Mouse (Mus musculus) limb, embryonic 11.5 days (tissue): Measurements from ENCODE around the gene Arxes2. TPM values are rescaled to one million over a fixed set of nuclear protein-coding genes. Genes with fewer than 3 reads are reported as not detected.
A peak's percentile ranks its signal among the peaks of the same experiment; 100 is the strongest.
"Not testable (repeated sequence)": the region's sequence is repeated elsewhere in the genome, so short reads cannot be mapped to it uniquely, and the experiment has no call there.

Source experiments
- ATAC-seq: fragments of 200-750 bp; cut with Nextera tagmentation; 2 replicates; pipeline ENCODE4 v1.8.0; 2017; ENCODE audit warnings: low read depth; ENCODE audit not compliant: insufficient number of reproducible peaks, low FRiP score, low TSS enrichment
- DNase-seq: peaks from one replicate; pipeline ENCODE4 v3.0.0-alpha.2; 2015; ENCODE audit warnings: low spot score
- H3K27ac ChIP-seq: fragments of 300-500 bp; sonication (generic); replicated peaks from 2 replicates; pipeline ENCODE4 v1.5.1; 2014; ENCODE audit warnings: low read depth, mild to moderate bottlenecking, low read length
- H3K27me3 ChIP-seq: fragments of 300-500 bp; sonication (generic); 2 replicates; pipeline ENCODE4 v1.6.1; 2014; ENCODE audit warnings: mild to moderate bottlenecking, low read length, mixed read lengths; ENCODE audit not compliant: control insufficient read depth, insufficient read depth
- H3K36me3 ChIP-seq: fragments of 300-500 bp; sonication (generic); 2 replicates; pipeline ENCODE4 v1.6.1; 2014; ENCODE audit warnings: mild to moderate bottlenecking, low read length, moderate library complexity, mixed read lengths; ENCODE audit not compliant: control insufficient read depth, insufficient read depth
- H3K4me1 ChIP-seq: fragments of 300-500 bp; sonication (generic); 2 replicates; pipeline ENCODE4 v1.6.1; 2014; ENCODE audit warnings: low read length, mixed read lengths; ENCODE audit not compliant: control insufficient read depth, insufficient read depth
- H3K4me2 ChIP-seq: fragments of 300-500 bp; sonication (generic); 2 replicates; pipeline ENCODE4 v1.6.1; 2014; ENCODE audit warnings: low read depth, mild to moderate bottlenecking, moderate library complexity; ENCODE audit not compliant: severe bottlenecking
- H3K4me3 ChIP-seq: fragments of 300-500 bp; sonication (generic); 2 replicates; pipeline ENCODE4 v1.5.1; 2014; ENCODE audit warnings: low read depth, low read length
- H3K9ac ChIP-seq: fragments of 300-500 bp; sonication (generic); 2 replicates; pipeline ENCODE4 v1.6.1; 2014; ENCODE audit warnings: mild to moderate bottlenecking, low read length
- H3K9me3 ChIP-seq: fragments of 300-500 bp; sonication (generic); 2 replicates; pipeline ENCODE4 v1.6.1; 2016; ENCODE audit warnings: low read length; ENCODE audit not compliant: control insufficient read depth
- whole genome bisulfite sequencing: fragments of 180-500 bp; shearing (Covaris S2); extraction: QIAGEN DNeasy Blood & Tissue Kit; methylation state at CpG from one replicate; pipeline ENCODE4 v1.1.7; 2014; 5-methylcytosine and 5-hydroxymethylcytosine counted together
- polyA plus RNA-seq: library from polyadenylated mRNA; unstranded; fragments of >200 nt; fragmentation: Nextera tagmentation; extraction: Ambion mirVana; gene quantifications from 2 replicates; pipeline ENCODE4 v1.2.1, GENCODE M21; 2014

The Arxes2 gene
- polyA plus RNA-seq, 1 experiment from 2014 or later, result 102 TPM

- H3K4me1 ChIP-seq, result no peaks in the 10 kb centered on the region
- no peak overlapping the region for H3K27ac ChIP-seq
- H3K9ac ChIP-seq, result no peak overlapping the region
- H3K36me3 ChIP-seq, result no peaks in the 10 kb centered on the region
- WGBS, result 40% methylated on average over 4 of the region's 5 CpGs
- H3K4me2 ChIP-seq, result no peak overlapping the region
- no peaks in the 10 kb centered on the region for H3K27me3 ChIP-seq
- H3K4me3 ChIP-seq, result no peak overlapping the region
- ATAC-seq (no peak), DNase-seq (no peak)
- H3K9me3 ChIP-seq, result no peaks in the 10 kb centered on the region
These were observed 13.7 kb downstream of the Arxes2 start for GRCm38 (mm10) chrX:136007199-136007843.

- DNase-seq (no peak), ATAC-seq (0 out of 2 replicates have a peak, but pooled peaks have one; percentile 57)
- Histone ChIP-seq H3K9me3 (no peaks in the 10 kb centered on the region), H3K9ac (no peak overlapping the region), H3K4me3 (no peak overlapping the region), H3K27me3 (no peaks in the 10 kb centered on the region), H3K4me1 (no peaks in the 10 kb centered on the region), H3K27ac (no peak overlapping the region), H3K4me2 (no peak overlapping the region), H3K36me3 (no peaks in the 10 kb centered on the region)
- WGBS, result 28% methylated on average over 2 of the region's 2 CpGs
These were observed 20.8 kb downstream of the Arxes2 start for GRCm38 (mm10) chrX:136014392-136014791.

GRCm38 (mm10) chrX:136030331-136030730 is 36.7 kb downstream of the Arxes2 start:
- Histone ChIP-seq H3K9ac (no peak overlapping the region), H3K4me3 (no peak overlapping the region), H3K4me1 (no peaks in the 10 kb centered on the region), H3K36me3 (no peaks in the 10 kb centered on the region), H3K4me2 (no peak overlapping the region), H3K27ac (no peak overlapping the region), H3K9me3 (no peaks in the 10 kb centered on the region), H3K27me3 (no peaks in the 10 kb centered on the region)
- no peak for ATAC-seq
- WGBS, result 74% methylated on average over 1 of the region's 1 CpGs
- DNase-seq, result no peak

GRCm38 (mm10) chrX:136032799-136033763 is 39.5 kb downstream of the Arxes2 start, which contains the start of gene Arxes1:
Arxes1 (plus strand) TSS chrX:136033367.
- 36% methylated on average over 13 of the region's 49 CpGs for WGBS
- H3K36me3 ChIP-seq, H3K9me3 ChIP-seq, H3K9ac ChIP-seq, H3K4me1 ChIP-seq, H3K27me3 ChIP-seq, H3K27ac ChIP-seq: not testable (repeated sequence)
- DNase-seq (peak; percentile 25), ATAC-seq (peak; percentile 96)
- peak within 1 kb of the TSS; percentile 37 for H3K4me2 ChIP-seq
- 0 out of 2 replicates have a peak within 1 kb of the TSS, but pooled peaks have one; percentile 6 for H3K4me3 ChIP-seq

GRCm38 (mm10) chrX:136043726-136044125 is 50.1 kb downstream of the Arxes2 start:
- H3K9me3 ChIP-seq, result no peaks in the 10 kb centered on the region
- no peaks in the 10 kb centered on the region for H3K27me3 ChIP-seq
- no peaks in the 10 kb centered on the region for H3K36me3 ChIP-seq
- ATAC-seq, result no peak
- no peaks in the 10 kb centered on the region for H3K4me1 ChIP-seq
- H3K27ac ChIP-seq, result no peak overlapping the region
- DNase-seq, result no peak
- no peak overlapping the region for H3K4me2 ChIP-seq
- H3K9ac ChIP-seq, result no peak overlapping the region
- 95% methylated on average over 1 of the region's 1 CpGs for WGBS
- H3K4me3 ChIP-seq, result no peak overlapping the region

Other genes with a start within 250 kb of the Arxes2 start
- gene Bhlhb9, start 196.2 kb upstream of the Arxes2 start, polyA plus RNA-seq, result 65.4 and 68.1 TPM in 2 replicates
- gene Gprasp2, start 154.8 kb upstream of the Arxes2 start, polyA plus RNA-seq, result 31.6 and 36.1 TPM in 2 replicates
- gene Arxes1, start 39.5 kb downstream of the Arxes2 start, polyA plus RNA-seq, result 47.7 and 52.3 TPM in 2 replicates
- gene Bex2, start 74.4 kb downstream of the Arxes2 start, polyA plus RNA-seq, result 242 and 252 TPM in 2 replicates
- gene Nxf3, start 91.4 kb downstream of the Arxes2 start, polyA plus RNA-seq, result 0.07 and 0.09 TPM in 2 replicates
- 74.2 and 81.7 TPM in 2 replicates for gene Bex4, start 145.2 kb downstream of the Arxes2 start, polyA plus RNA-seq
- gene Tceal8, start 178.5 kb downstream of the Arxes2 start, polyA plus RNA-seq, result 225 and 230 TPM in 2 replicates
- 1.8 and 1.9 TPM in 2 replicates for gene Tceal5, start 210.1 kb downstream of the Arxes2 start, polyA plus RNA-seq
- gene Tceal7, start 221.0 kb downstream of the Arxes2 start, polyA plus RNA-seq, result 1.2 and 1.8 TPM in 2 replicates
- gene Bex1, start 221.7 kb downstream of the Arxes2 start, polyA plus RNA-seq, result 88.1 and 98.7 TPM in 2 replicates